Mouse (Mus musculus) erythroblast, adult 5-6 weeks (primary cell): ENCODE measurements around the gene Flt1. TPM values are rescaled to one million over a fixed set of nuclear protein-coding genes. Genes with fewer than 3 reads are reported as not detected.

Experiments used
- ATAC-seq: replicated peaks from 2 replicates; pipeline ENCODE4 v1.8.0; 2016; ENCODE audit warnings: moderate number of reproducible peaks, mild to moderate bottlenecking, moderate TSS enrichment, inconsistent platforms; ENCODE audit not compliant: poor library complexity, low FRiP score, severe bottlenecking
- total RNA-seq, 2 experiments: library from RNA; stranded (forward) in 1 of 2; stranded (reverse) in 1 of 2; fragments of 150-400 nt in 1 of 2; fragments of 200-764, 138-1000 nt in 1 of 2; gene quantifications; 2 replicates each; pipeline versions ENCODE4 v1.2.3 to v1.2.4; 2015 to 2017; ENCODE audit warnings: low replicate concordance in 2 of 2

The Flt1 gene
- total RNA-seq, 2 experiments from 2014 or later: 0.68 to 0.77 TPM

DNA sequence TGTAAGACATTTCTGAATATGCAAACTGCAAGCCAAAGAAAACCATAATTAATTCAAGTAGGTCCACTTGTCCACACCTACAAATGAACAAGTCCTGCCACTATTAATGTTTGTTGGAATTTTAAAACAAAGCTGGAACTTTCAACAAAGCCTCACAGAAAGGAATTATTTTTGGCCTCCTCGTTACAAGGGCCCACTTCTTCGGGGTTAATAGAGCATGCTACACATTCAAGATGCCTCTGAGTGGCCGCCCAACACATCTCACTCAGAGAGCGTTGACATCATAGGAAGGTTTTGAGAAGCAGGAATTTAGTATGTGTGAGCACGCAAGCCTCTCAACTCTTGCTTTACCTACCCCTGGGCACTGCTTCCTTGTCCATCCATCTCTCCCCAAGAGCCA, 50.0 kb downstream of the Flt1 start:
- no peak for ATAC-seq

DNA sequence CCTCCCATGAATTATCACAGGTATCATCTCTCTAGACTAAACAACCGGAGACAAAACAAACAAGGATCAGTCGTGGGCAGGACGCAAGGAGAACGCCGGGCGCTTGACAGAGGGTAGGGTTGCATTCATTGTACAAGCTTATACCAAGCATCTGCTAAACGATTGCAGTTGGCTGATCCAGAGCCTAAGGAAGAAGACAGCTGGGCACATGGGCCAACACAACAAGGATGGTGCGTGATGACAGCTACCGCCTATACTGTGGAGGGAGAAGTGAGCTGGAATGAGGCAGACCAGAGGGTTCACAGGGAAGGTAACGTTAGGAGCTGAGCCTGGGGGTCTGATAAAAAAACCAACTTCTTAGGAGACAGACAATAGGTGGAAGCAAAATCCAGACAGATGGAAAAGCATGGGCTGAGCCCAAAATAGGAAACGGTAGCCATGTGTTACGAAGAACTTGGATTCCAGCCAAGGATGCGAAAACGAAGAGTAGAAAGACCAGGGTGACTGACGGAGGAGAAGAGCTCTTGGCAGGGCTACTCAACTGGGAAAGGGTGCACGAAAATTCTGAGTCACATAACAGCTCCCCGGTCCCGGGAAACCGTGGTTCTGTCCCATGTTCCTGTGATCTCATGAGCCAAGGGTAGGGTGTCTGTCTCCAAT, 53.9 kb downstream of the Flt1 start:
- no peak for ATAC-seq

DNA sequence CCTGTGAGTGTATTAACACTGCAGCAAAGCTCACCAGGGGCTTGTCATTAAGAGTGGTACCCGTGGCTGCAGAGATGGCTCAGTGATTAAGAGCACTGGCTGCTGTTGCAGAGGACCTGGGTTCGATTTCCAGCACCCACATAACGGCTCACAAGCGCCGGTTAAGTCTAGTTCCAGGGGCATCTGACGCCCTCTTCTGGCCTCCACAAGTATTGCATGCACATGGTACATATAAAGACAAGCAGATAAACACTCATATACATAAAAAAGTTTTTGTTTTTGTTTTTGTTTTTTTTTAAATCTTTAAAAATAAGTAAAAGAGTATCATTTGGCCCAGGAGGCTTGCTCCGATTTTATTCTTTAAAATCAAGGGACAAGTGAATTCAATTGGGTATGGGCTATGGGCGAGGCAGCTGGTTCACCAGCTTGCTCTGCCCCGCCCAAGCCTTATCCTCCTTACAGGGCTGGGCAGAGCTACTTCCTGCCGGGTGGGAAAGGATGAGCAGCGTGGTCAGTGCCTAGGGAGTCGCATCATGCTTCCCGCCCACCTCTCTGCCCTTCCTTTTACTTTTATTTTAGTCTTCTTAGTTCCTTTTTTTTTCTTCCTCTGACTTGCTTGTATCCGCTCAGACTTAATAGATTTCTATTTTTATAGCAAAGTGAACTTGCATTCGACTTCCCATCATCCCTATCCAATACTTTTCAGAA, 57.0 kb downstream of the Flt1 start:
- no peak for ATAC-seq

DNA sequence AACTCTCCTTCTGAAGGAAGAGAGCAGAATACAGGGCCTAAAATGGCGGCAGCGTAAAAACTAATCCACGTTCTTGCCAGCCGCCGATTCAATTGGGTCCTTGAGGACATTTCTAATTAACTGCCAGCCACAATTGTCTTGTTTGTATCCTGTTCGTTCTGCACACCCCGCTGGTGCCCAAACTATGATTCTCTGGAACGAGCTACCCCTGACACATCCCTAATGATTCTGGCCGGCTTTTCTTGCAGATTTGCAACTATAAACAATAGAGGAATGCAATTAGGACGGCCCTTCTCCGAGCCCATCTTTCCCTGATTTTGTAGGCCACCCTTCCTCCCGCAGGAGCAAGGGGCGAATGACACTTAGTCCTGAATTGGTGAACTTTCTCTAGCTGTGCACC, 59.9 kb downstream of the Flt1 start:
- no peak for ATAC-seq

DNA sequence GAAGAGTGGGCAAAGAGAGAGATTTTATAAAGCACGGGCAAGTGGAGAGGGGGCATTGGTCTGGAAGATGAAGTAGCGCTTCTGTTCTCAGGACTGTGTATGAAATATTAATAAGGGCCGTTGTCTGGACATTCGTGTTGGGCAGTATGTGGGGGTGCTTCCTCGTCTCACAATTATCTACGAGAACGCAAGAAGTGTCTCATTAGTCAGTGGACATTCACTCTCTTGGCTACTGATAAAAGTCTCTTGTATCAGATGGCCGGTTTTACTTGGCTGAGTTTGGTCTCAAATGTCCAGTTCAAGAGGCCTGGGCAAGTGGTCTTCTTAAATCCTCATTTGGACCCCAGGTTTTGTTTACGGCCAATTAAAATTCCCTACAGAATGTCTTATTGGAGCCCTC, 60.4 kb downstream of the Flt1 start:
- no peak for ATAC-seq

DNA sequence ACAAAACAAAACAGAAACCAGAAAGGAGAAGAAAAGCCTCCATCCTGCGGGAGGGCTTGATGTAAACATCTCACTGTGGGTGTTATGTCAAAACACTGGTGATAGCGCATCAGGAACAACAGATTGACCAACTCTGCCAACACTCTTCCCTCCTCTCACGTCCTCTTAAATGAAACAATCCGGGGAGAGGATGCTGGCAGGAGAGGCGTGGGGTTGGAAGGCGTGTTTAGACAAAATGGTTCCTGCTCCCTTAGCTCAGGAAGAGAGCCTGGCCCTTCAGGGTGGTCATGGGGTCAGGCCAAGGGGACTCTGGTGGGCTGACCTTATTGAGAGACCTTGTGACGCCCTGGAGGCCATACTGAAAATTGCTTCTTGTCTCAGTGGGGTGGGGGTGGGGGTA, 65.9 kb downstream of the Flt1 start:
- ATAC-seq: no peak

DNA sequence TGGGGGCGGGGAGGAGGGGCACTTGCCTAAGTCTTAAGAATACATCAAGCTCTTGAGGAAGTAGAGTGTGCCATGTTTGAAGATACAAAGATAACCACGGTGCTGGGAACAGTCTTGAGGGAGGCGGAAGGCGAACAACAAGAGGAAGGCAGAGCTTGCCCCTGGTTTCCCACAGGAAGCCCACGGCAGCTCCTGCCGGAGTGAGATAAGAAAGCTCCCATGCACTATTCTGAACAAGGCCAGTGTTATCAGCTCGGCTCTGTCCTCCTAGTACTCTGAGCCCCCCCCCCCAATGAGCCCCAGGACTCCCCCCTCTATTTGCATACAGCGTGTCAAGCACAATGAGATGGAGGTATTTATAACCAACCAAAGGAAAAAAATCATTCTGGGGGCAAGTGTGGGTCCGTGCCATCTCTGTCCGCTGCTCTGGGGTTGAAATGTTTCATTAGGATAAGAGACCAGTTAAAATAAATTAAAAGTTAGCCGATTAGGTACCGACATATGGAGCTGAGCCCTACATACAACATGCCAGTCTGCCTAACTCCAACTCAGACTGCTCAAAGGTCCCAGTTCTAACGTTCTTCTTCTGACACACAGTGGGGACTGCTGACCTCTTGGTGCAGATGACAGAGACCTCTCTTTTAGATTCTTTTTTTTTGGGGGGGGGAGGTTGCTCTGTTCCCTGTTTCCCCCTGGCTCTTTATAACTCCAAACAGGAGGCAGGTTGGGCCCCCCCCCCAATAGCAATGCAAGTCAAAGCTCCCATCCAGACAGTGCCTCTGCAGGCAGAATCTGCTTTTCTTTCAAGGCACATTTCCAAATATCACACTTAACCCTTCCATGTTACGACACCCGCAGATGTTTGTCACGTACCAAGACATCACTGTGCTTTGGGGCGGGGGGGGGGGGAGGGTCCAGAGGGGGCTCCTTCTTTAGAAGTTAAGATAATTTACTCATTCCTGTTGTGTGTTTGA, 67.6 kb downstream of the Flt1 start:
- no peak for ATAC-seq

DNA sequence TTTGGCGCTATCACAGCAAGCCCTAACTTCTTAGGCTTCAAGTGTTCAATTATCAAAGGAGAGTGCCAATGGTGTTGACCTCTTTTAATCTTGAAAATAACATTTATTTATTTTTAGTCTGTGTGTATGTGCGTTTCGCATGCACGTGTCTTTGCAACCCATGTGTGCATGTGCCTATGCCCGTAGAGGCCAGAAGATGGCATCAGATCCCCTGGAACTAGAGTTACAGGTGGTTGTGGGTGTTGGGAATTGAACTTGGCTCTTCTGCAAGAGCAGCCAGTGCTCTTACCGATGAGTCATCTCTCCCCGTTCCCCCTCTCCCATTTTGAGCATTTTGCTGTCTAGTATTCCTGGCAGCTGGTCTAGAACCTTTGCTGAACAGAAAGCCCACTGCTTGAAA, 70.0 kb downstream of the Flt1 start:
- no peak for ATAC-seq

DNA sequence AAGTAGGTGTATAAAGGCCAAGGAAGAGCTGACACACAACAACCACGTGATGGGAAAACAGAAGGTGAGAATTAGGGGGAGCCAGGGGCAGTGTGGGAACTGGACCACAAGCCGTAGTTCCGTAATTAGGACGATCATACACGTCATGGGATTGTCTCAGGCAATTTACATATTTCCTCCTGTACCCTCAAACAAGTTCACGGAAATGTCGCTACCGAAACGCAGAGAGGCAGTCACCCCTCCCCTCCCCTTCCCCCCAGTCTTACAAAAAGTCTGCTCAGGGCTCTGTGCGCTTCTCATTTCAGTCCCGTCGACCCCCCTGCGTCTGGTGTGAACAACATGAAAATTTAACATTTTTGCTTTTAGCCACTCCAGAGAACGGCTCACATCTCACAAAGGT, 74.6 kb downstream of the Flt1 start:
- no peak for ATAC-seq

DNA sequence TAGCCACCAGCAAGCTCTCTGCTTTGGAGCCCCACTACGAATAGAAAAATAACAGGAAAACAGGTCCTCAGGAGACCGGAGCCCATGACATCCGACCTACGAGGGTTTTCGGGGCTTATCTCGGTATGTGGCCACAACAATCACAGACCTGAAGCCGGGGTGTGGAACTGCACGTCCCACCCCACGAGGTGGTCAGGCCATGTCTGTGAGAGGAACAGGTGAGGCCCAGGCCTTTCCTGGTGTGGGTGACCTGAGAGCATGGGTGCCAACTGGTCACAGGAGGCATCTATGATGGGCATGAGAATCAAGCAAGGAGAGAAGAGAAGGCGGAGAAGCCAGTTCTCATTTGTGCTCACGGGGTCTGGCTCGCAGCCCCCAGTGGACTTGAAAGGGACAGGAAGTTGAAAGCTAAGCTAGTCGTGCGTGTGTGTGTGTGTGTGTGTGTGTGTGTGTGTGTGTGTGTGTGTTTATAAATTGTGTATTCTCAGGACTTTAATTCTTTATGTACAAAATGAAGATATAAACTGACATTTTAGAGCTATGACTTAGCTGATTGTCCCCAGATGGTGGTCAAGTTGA, 79.4 kb downstream of the Flt1 start:
- ATAC-seq: no peak

DNA sequence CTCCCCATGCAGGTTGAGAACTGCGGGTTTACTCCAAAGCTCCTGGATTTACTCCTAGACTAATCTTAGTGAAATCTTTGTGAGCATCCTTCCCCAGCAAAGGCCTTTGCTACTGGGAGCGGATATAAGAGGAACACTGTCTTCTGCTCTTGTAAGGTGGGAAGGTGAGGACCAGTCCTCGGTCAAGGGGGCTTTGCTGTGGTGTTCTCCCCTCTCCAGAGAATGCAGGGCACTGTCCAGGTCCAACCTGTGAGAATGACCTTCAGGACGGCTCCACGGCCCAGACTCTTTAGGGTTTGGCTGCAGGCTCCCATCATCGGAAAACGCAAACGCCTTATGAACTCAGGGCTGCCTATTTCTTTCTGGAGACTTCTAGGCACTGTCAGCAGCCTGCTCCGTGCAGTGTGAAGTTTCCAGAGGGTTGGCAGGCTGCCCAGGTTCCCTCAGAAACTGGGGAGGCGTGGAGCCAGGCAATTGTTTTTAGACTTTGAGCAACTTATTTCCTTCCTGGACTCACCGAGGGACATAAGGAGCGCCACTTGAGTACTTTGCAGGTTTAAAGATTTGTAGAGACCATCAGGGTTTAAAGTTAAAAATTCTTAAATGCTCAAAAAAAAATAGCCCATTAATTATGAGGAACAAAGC, 80.7 kb downstream of the Flt1 start:
- ATAC-seq: no peak

DNA sequence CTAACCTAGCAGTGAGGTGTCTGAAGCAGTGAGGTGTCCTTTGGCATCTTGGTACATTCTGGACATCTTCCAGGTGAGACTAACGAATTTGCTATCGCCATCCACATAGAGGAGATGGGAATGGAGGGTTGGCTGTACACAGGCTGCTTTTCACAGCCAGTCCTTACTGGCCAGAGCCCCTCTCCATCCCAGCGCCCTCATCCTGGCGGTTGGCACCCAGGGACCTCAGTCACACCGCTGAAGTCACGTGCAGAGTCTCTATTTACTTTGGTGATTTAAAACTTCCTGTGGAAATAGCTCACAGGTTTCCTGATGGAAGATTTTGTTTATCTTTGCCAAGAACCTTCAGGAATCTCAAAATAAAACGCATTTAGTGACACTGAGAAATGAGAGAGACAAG, 84.4 kb downstream of the Flt1 start:
- ATAC-seq: no peak

DNA sequence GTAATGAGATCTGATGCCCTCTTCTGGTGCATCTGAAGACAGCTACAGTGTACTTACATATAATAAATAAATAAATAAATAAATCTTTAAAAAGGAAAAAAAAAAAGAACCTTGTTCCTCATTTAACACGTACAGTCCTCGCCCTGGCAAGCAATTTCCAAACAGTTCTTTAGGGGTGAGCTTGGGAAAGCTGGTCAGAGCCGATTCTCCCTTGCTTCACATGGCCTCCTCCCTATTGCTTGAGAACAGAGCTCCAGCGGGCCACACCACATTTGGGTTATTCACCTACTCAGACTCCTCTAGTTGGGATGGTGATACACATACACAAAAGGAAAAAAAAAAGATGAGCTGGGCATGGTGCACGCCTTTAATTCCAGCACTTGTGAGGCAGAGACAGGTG, 85.9 kb downstream of the Flt1 start:
- ATAC-seq: no peak

DNA sequence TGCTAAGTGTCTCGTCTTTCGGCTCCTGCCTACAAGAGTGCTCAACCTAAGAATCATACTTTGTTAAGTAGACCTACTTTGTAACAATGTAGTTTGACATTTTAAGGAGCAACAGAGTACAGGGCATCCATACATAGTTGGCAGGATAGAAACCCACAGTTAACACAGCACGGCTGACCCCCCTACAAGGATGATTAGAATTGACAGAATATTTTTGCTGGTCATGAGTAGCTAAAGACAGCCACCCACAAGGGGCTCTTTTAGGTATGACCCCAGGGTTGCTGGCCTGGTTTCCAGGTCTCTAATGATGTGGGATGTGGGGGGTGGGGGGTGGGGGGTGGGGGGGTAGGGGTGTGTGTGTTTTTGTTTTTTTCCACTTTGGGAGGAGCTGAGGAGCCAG, 89.1 kb downstream of the Flt1 start:
- no peak for ATAC-seq

DNA sequence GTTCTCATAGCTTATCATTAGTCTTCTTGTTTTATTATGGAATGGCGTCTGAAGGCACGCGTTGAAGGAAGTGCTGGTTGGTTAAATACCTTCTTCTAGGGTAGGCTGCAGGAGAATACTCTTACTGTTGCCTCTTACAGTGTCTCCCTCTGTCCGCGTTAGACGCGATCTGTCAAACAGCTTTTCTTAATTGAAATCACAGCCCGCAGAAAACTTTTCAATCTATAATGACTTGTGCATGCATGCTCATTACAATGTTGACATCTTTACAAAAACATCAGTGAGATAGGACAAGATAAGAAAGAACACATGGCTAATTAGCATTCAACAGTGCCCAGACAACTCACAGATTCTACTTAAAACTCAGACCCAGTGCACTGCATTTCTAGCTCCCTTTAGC, 89.9 kb downstream of the Flt1 start:
- ATAC-seq: no peak

DNA sequence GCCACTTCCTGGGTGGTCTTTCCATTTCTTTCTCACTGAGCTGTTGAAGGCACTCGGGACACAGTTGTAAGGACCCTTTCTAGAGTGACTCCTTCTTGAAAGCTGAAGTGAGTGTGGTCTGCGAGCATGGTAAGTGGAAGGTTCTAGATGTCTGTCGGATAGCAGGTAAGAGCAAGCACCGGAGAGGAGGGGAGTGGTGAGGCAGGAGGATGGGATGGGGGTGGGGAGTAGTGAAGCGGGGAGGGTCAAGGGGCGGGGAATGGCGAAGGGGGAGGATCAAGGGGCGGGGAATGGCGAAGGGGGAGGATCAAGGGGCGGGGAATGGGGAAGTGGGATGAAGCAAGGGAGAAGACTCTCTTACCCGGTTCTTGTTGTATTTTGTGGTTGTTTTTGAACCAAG, 91.8 kb downstream of the Flt1 start:
- no peak for ATAC-seq

DNA sequence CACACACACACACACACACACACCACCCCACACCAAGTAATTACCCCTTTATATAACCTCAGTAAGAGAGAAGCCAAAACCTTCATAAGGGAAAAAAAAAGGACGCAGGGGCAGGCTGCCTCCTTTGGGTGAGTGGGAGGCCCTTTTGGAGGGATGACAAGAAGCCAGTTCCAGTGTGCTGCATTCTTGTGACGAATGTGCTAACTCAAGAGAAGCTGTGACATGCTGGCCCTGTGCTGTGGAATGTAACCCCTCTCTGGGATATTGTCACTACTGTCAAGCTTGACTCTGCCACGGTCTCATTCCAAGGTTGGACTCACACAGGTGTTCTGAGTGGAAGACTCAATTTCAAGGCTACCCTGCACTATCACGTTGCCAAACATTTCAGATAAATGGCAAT, 93.1 kb downstream of the Flt1 start:
- ATAC-seq: no peak

DNA sequence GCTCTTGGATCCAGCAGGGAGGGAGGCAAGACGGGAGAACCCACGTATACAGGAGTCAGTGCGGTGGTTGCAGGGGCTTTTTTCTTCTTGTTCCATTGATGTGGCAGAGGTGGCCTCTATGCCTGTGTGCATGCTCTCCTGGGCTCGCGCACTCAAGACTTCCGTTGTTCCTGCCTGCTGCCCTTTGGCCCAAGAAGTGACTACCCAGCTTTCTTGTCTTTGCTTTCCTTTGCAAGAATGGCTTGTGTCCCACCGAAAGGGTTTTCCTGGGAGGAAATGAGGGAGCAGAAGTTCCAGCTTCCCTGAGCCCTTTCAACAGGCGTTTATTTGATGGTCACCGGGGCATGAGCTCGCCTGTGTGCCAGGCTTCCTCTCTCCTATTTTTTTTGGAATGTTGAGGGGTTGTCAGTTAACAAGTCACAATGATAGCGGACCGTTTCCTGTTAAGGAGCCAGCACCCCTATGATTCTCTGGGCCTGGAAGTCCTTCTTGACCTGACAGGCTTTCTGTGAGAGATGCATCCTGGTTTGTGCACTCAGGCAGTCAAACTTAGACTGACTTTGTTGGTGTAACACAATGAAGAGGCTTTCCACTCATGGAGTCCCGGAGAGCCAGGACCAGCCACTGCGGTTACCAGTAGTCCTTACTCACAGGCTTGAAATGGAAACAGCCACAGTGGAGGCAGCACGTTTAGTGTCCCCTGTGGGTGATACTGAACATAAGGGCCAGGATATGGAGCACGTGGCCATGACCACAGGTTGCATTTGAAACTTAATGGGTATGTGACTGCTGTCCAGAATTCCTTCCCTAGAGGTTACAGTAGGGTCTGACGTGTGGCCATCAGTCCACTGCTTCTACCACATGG, 95.2 kb downstream of the Flt1 start:
- ATAC-seq: no peak

DNA sequence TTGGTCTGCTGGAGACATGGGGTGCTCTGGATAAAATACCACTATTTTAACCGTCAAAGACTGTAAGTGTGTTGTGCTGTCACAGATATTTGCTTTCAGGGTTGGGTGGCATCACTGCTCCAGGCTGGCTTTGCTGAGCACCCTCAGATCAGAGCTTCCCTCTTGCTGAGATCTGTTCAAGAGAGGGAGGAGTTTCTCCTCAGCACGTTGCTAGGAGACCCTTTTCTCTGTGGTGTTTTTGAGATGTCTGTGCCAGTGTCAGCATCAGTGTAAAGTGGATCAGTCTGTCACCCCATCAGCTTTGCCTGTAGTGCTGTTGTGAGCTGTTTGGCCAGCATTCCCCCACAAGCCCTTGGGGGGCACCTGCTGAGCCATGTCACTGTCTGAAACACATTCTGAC, 98.9 kb downstream of the Flt1 start:
- no peak for ATAC-seq
